In the genomic region with DNA sequence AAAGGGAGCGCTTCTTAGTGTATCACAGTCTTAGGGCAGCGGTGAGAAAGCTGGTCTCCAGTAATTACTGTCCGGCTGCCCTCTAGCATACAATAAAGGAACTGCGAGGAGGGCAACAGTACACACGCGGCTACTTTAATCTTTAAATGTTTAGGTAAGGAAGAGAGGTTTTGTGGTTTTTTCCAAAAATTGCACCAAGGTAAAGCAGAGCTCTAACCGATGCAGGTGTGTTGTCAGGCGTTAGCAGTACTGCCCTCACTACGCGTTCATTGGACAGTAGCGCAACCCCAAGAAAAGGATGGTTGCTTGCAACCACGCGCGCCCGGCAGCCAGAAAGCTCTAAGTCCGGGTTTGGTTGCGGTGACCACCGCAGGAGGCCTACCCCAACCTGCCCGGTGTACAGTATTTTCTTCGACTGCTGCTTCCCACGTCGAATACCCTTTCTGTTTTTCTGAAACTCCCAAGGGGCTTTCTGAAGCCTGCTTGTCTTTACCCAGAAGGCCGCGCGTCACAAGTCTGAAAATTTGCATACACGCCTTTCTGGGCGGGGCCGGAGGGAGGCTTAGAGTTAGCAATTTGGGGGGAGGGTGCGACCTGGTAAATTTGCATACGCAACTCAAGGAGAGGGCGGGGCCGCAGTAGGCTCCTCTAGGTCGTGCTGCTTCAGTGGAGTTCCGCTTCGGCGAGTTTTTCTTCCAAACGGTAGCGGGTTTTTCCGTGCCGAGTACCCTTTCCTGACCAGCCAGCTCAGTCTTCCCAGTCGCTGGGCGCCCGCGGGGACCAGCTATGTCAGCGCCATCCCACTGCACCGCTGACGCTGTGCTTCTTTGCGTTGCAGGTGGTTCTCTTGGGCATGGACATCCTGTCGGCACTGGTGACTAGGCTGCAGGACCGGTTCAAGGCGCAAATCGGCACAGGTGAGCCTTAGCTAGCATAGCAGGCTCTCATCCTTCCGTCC, we compare ENCODE assay signal across 7 mouse cellular contexts.
DNase-seq lines count a peak whose midpoint lies in the region; ATAC-seq lines count a peak whose summit lies in the region.

No protein-coding gene starts in this region.

- no peaks in the 10 kb centered on the region for H3K27me3 ChIP-seq in intestine, embryonic 16.5 days (replicated peaks; ENCODE audit: control insufficient read depth, insufficient read depth, low read length)
- no peaks in the 10 kb centered on the region for H3K27me3 ChIP-seq in midbrain, embryonic 11.5 days (ENCODE audit: control insufficient read depth, insufficient read depth, low read length)

- peak overlapping the region; percentile 73 for H3K9ac ChIP-seq in intestine, embryonic 16.5 days (ENCODE audit: low read depth, low read length)
- peak overlapping the region; percentile 64 for H3K9ac ChIP-seq in midbrain, embryonic 11.5 days (ENCODE audit: low read length)

- H3K9me3 ChIP-seq in intestine, embryonic 16.5 days (ENCODE audit: control insufficient read depth, low read length) = no peaks in the 10 kb centered on the region
- no peaks in the 10 kb centered on the region for H3K9me3 ChIP-seq in midbrain, embryonic 11.5 days (ENCODE audit: control insufficient read depth, low read length)

- peak overlapping the region; percentile 97 for H3K27ac ChIP-seq in intestine, embryonic 16.5 days (ENCODE audit: low read length)
- peak overlapping the region; percentile 92 for H3K27ac ChIP-seq in midbrain, embryonic 11.5 days (ENCODE audit: low read depth, low read length)

- ATAC-seq in intestine, embryonic 16.5 days = peak; percentile 96
- peak; percentile 94 for ATAC-seq in midbrain, embryonic 11.5 days (ENCODE audit: low FRiP score)

- peak overlapping the region; percentile 64 for H3K4me2 ChIP-seq in intestine, embryonic 16.5 days (ENCODE audit: low read depth, low read length)
- peak overlapping the region; percentile 67 for H3K4me2 ChIP-seq in midbrain, embryonic 11.5 days

- peak overlapping the region; percentile 64 for H3K4me3 ChIP-seq in intestine, embryonic 16.5 days (ENCODE audit: low read length)
- peak overlapping the region; percentile 40 for H3K4me3 ChIP-seq in midbrain, embryonic 11.5 days (ENCODE audit: low read depth, low read length)

- 1% methylated on average over 53 of the region's 53 CpGs for WGBS in intestine, embryonic 16.5 days
- WGBS in midbrain, embryonic 11.5 days = 1% methylated on average over 53 of the region's 53 CpGs

- intact Hi-C loops in left cerebral cortex, postnatal 36 days (cut with DNase I) = loop anchor here (1.0 kb wide), 1 partner anchor 70 kb away; a partner anchor contains a TSS

- peak; percentile 92 for DNase-seq in adrenal gland, adult 8-10 months
- peak; percentile 93 for DNase-seq in embryo, embryonic 9.5 days (ENCODE audit: extremely low spot score)
- DNase-seq in gastrocnemius, postnatal 4 days (ENCODE audit: low spot score in 2 of 2) = peak; percentile 69 to 86
- DNase-seq in left cerebral cortex, postnatal 36 days (ENCODE audit: low spot score in 2 of 2) = peak; percentile 87 to 89
- DNase-seq in midbrain, embryonic 11.5 days (ENCODE audit: low spot score, missing footprints) = peak; percentile 99
- peak; percentile 92 for DNase-seq in skeletal muscle tissue, adult 2 months (ENCODE audit: low read depth, low spot score)

- no peaks in the 10 kb centered on the region; the same call in 1 of the 2 replicates for H3K36me3 ChIP-seq in intestine, embryonic 16.5 days (ENCODE audit: control insufficient read depth, insufficient read depth, low read length)
- peaks cover 8% of the 10 kb centered on the region for H3K36me3 ChIP-seq in midbrain, embryonic 11.5 days (ENCODE audit: control insufficient read depth, insufficient read depth, low read length)

- peaks cover 27% of the 10 kb centered on the region for H3K4me1 ChIP-seq in intestine, embryonic 16.5 days (ENCODE audit: control insufficient read depth, insufficient read depth, low read length)
- H3K4me1 ChIP-seq in midbrain, embryonic 11.5 days (ENCODE audit: control insufficient read depth, insufficient read depth, low read length) = peaks cover 28% of the 10 kb centered on the region

Comparison
In these comparisons a context has a peak if more than half of its experiments do, and no peak if none do; other contexts are left out.
1. Peak in every context shown above with its lines: DNase-seq, ATAC-seq, H3K4me3 ChIP-seq and H3K27ac ChIP-seq.